Mouse (Mus musculus) kidney, adult 2 months (tissue): ENCODE measurements around the gene Hpdl.

ENCODE experiments used
- CTCF ChIP-seq: fragments of 200-500 bp; conservative IDR thresholded peaks from 2 replicates; pipeline ENCODE4 v1.5.1; 2011; ENCODE audit warnings: low read depth, mild to moderate bottlenecking, control low read depth, low read length, moderate library complexity, mixed read lengths; ENCODE audit not compliant: insufficient read depth, insufficient read length
- POLR2A ChIP-seq: fragments of 200-500 bp; IDR thresholded peaks from one replicate; pipeline ENCODE4 v1.6.1; 2011; ENCODE audit warnings: low read depth, low read length, control low read depth

GRCm38 (mm10) chr4:116819968-116820901 lies 1.3 kb downstream of the Hpdl start:
- TF ChIP-seq POLR2A (no peak), CTCF (no peak)
